Mouse (Mus musculus) hematopoietic stem cell, adult 5-6 weeks (primary cell): ENCODE results near the gene Hdac4. TPM values are rescaled to one million over a fixed set of nuclear protein-coding genes. Genes with fewer than 3 reads are reported as not detected.

ENCODE experiments used
- ATAC-seq, 2 experiments: fragments of 125-278 bp in 1 of 2; replicated peaks in 1 of 2; 2 replicates each; pipeline ENCODE4 v1.8.0; 2016 to 2017; ENCODE audit warnings: inconsistent platforms in 2 of 2, mild to moderate bottlenecking in 2 of 2, moderate number of reproducible peaks in 2 of 2, low read depth in 1 of 2, moderate TSS enrichment in 1 of 2; ENCODE audit not compliant: low FRiP score in 2 of 2, poor library complexity in 2 of 2, severe bottlenecking in 2 of 2, insufficient read depth in 1 of 2, low TSS enrichment in 1 of 2
- total RNA-seq: library from RNA; stranded (forward); fragments of 172-1452, 232-1000 nt; gene quantifications from 2 replicates; pipeline ENCODE4 v1.2.3, GENCODE M21; 2017

The Hdac4 gene
- total RNA-seq, 1 experiment from 2014 or later = 17.6 TPM

- ATAC-seq = no peak
Measured at GRCm38 (mm10) chr1:92087343-92087742, 108.2 kb downstream of the Hdac4 start.

DNA sequence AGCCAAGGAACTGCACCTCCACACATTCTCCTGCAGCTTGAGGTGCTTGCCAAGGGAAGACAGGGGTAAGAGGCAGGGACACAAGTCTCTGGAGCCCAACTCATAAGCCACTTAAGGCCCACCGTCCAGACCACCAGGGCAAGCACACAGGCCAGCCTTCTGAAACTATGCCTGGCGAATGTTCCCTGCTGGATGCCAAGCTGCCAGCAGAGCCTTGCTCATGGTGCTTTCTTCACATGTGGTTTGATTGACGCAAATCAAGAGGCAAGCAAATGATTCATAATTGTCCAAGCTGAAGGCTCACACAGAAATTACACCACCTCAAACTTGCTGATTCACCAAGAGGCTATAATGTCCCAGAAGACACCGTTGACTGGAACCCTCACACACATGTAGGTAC lies 108.7 kb downstream of the Hdac4 start:
- no peak for ATAC-seq

DNA sequence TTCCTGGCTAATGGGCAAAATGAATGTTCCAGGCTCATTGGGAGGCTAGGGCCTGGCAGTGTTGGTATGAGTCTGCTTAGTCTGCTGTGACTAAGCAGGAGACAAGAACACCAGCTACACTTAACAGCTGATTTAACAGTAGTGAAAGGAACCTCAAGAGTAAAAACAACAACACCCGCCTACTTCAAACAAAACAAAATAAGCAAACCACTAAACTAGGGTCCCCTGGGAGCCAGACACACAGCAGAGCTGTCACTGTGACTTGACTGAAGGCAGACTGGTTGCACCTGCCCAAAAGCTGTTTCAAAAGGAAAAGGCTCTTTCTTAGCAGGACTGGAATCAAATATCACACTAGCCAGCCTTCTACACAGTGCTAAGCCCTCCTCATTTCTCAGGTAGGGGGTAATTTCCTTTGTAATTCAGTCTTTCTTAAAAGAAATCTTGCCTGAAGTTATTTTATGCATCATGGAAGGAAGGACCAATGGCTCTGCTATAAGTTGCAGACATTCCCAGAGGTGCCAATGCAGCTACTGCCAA lies 109.2 kb downstream of the Hdac4 start:
- ATAC-seq = no peak

DNA sequence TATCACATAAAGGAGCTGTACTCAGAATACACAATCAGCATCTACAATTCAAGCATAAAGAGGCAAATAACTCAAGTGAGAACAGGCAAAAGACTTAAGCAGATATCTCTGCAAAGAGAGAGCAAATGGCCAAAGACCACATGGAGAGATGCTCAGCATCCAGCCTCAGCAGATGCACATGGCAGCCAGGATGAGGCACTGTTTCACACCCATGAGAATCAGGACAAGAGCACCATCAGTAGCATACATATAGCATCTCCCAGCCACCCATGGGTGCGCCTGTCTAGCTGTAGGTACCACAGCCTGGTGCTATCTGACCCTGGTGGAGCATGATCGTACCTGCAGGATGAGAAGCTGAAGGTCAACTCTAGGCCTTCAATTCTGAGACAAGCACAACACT lies 110.8 kb downstream of the Hdac4 start:
- no peak for ATAC-seq

- no peak for ATAC-seq
Measured at GRCm38 (mm10) chr1:92084004-92084403, 111.5 kb downstream of the Hdac4 start.

DNA sequence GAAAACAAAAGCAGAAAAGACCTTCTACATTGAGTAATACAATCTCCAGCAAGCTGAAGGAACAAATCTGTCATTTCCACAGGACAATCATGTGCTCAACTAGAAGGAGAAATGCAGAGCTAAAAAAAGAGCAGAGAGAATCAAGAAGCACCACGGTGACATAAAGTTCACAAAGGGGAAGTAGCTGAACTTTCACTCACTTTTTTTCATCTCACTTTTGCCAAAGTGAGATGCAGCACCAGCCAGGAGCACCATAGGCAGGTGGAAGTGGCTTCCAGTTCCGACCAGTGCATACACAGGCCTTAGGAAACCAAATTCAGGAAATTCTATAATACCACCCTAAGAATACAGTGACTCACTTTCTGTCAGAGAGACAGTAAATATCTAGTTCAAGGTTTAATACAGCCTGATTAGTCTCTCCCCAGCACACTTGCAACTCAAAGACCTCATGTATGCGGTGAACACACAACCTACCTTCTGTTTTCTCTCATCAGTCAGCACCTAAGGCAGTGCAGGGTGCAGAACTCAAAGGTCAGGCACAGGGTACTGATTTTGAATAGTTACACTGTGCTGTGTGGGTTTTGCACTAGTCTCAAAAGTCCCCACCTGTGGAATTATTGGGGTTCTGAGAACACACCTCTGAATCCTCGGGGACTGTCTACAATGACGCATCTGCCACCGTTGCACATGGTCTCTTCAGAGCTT lies 112.5 kb downstream of the Hdac4 start:
- peak; percentile 44 for ATAC-seq

- ATAC-seq = no peak
Measured at GRCm38 (mm10) chr1:92082156-92082836, 113.2 kb downstream of the Hdac4 start.

- peak; percentile 89 to 91 for ATAC-seq
Measured at GRCm38 (mm10) chr1:92079982-92080537, 115.4 kb downstream of the Hdac4 start.

DNA sequence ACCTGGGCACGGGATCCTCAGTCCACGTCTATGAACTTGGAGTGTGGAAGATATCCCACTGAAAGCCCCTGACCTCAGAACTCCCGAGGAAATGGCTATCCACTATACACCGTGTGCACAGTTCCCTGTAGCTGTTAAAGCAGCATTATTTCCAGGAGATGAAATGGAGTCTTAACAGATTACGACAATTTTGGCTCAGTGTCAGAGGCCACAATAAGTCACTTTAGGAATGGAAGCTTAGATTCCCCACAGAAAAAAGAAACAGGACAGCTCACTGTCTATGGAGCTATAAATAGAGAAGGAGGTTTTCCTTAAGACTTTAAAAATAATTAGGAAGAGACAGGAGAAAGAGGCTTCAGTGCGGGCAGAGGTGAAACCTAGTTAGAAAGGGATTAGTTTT lies 120.2 kb downstream of the Hdac4 start:
- ATAC-seq = no peak

- peak in 1 of 2 experiments; percentile 46; a peak in 1 of 4 replicates for ATAC-seq
Measured at GRCm38 (mm10) chr1:92074655-92075054, 120.8 kb downstream of the Hdac4 start.

DNA sequence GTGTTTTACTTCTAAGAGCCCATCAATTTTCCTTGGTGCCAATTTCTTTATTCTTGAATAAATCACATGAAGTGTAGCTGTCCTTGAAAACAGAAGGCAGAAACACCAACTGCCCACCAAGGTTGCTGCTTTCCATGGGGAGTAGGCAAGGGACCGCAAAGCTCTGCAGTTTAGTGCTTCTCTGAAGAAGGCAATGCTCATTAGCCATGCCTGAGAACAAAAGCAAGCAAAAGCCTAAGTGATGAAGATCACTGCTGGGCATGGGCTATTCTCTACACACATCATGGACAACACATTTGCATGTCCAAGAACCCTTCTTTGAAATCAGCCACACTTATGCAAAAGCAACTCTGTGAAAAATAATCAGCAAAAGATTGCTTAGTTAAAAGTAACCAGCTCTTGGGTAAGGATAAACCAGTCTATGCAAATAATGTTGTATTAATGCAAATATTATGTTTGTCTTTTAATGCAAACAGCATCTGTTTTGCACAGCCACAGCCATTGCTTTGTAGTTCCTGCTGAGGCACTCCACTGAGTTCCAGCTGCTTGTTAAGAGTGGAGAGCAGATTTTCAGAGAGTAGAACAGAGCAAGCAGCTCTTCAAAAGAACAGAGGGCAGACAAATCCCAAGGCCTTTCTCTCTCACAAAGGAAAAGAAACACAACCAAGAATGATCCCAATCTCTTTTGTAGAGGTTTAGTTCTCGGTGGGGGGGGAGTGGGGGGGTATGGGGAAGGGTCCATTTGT lies 125.4 kb downstream of the Hdac4 start:
- no peak for ATAC-seq

- no peak for ATAC-seq
Measured at GRCm38 (mm10) chr1:92069464-92069863, 126.0 kb downstream of the Hdac4 start.

DNA sequence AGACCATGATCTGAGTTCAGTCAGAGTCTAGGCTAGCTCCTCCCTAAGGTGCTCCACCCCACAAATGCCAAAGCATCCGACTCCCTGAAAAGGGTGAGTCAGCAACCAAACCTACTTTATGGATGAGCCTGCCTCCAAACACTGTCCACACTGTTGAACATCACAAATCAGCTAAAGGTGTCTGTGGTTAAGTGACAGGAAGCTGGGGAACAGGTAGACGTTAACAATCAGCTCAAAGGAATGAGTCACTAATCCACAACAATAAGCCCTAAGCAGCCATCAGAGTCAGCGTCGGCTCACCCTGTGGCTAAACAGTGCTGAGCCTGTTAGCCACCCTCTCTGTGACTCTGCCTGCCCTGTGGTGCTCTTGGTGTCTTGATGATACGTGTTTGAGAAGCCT lies 131.2 kb downstream of the Hdac4 start:
- no peak for ATAC-seq

GRCm38 (mm10) chr1:92063271-92063670 lies 132.2 kb downstream of the Hdac4 start:
- no peak for ATAC-seq

DNA sequence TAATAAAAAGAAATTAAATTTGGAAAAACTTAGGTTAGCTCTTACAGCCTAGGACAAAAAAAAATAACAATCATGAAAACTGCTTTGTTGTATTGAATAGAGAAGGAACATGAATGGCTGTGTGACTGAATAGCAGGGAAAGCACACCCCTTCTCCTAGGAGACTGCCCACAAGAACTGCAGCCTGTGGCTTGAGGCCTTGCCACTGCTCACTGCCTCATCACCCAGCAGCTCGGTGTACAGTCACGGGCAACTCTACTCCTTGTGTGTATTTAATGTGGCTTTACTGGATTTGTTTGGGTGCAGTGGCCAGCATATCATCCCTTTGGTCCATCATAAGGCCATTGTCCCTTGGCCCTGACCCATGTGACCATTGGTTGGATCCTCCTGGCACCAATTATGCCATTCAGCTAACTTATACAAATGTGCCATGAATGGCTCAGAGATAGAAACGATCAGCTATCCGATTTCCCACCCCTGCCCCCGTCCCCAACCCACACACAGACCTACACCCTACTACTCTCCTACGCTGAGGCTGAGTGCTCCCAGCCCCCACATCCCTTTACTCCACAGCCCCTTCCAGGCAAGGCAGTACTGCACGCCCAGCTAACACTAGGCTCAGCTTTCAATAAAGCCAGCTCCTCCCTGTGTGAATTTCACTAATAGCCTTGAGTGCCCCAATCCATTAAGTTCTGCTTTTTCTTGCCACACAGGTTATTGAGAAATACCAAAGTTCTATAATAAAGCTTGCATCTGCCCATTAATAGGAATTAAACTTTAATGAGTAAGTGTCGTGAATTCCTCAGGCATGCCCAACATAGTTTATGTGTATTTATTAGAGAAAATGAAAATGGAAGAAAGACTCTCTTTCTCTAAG lies 134.1 kb downstream of the Hdac4 start:
- ATAC-seq = peak; percentile 23 to 33; a peak in 2 of 4 replicates

GRCm38 (mm10) chr1:92060532-92061064 lies 134.9 kb downstream of the Hdac4 start:
- ATAC-seq = no peak

- no peak for ATAC-seq
Measured at GRCm38 (mm10) chr1:92059571-92059970, 135.9 kb downstream of the Hdac4 start.
